11 mouse cellular contexts compared by ENCODE assay signal in genomic region chr13:28426085-28426484, GRCm38 (mm10).
A peak's percentile ranks its signal among the peaks of the same experiment; 100 is the strongest.
DNase-seq lines count a peak whose midpoint lies in the region; ATAC-seq and TF ChIP-seq lines count a peak whose summit lies in the region.
"Had no signal": no experiment of that assay in that cellular context is flagged by ENCODE, and none has a peak within 500 bp of the region (broad histone marks: within the 10 kb centered on the region; RNA-seq: fewer than 3 reads in every experiment).

No protein-coding gene starts in this region.

- H3K9ac ChIP-seq in heart, embryonic 11.5 days (ENCODE audit: low read depth, low read length): no peak overlapping the region
- H3K9ac ChIP-seq: embryonic facial prominence, embryonic 15.5 days had no signal

- no peak overlapping the region for H3K27ac ChIP-seq in heart, embryonic 11.5 days (ENCODE audit: low read depth, low read length)
- no peak overlapping the region for H3K27ac ChIP-seq in cortical plate, adult 2 months (ENCODE audit: insufficient read depth, low read length)
- no peak overlapping the region for H3K27ac ChIP-seq in hindbrain, embryonic 10.5 days
- H3K27ac ChIP-seq: embryonic facial prominence, embryonic 15.5 days had no signal

- H3K27me3 ChIP-seq in heart, embryonic 11.5 days (ENCODE audit: control insufficient read depth, insufficient read depth, low read length): no peaks in the 10 kb centered on the region
- H3K27me3 ChIP-seq in hindbrain, embryonic 10.5 days (ENCODE audit: insufficient read depth, poor library complexity, severe bottlenecking): no peaks in the 10 kb centered on the region
- H3K27me3 ChIP-seq: embryonic facial prominence, embryonic 15.5 days had no signal

- peak; percentile 23 for TF ChIP-seq CTCF in cortical plate, adult 2 months (IDR thresholded peaks at IDR 0.05; ENCODE audit: extremely low read depth, insufficient read depth, low read length)

- H3K36me3 ChIP-seq in heart, embryonic 11.5 days (ENCODE audit: control insufficient read depth, insufficient read depth, low read length): no peaks in the 10 kb centered on the region
- H3K36me3 ChIP-seq in hindbrain, embryonic 10.5 days: no peaks in the 10 kb centered on the region
- H3K36me3 ChIP-seq: embryonic facial prominence, embryonic 15.5 days had no signal

- TF ChIP-seq POLR2A in cortical plate, adult 2 months (IDR thresholded peaks at IDR 0.05; ENCODE audit: extremely low read depth, insufficient read depth, low read length): no peak

- peaks cover 20% of the 10 kb centered on the region for H3K4me1 ChIP-seq in heart, embryonic 11.5 days (ENCODE audit: control insufficient read depth, insufficient read depth, low read length)
- no peaks in the 10 kb centered on the region for H3K4me1 ChIP-seq in cortical plate, adult 2 months (ENCODE audit: control insufficient read depth, insufficient read depth, low read length)
- H3K4me1 ChIP-seq in hindbrain, embryonic 10.5 days (replicated peaks): peaks cover 7% of the 10 kb centered on the region
- H3K4me1 ChIP-seq: embryonic facial prominence, embryonic 15.5 days had no signal

- 67% methylated on average over 4 of the region's 4 CpGs for WGBS in heart, embryonic 11.5 days (ENCODE audit: insufficient replicate concordance)
- 73% methylated on average over 4 of the region's 4 CpGs for WGBS in hindbrain, embryonic 10.5 days

- no peak overlapping the region for H3K4me2 ChIP-seq in heart, embryonic 11.5 days
- H3K4me2 ChIP-seq: embryonic facial prominence, embryonic 15.5 days; midbrain, embryonic 11.5 days had no signal

- H3K4me3 ChIP-seq in heart, embryonic 11.5 days (ENCODE audit: low read depth, low read length): no peak overlapping the region
- no peak overlapping the region for H3K4me3 ChIP-seq in cortical plate, adult 2 months (ENCODE audit: insufficient read depth, low read length)
- no peak overlapping the region for H3K4me3 ChIP-seq in hindbrain, embryonic 10.5 days
- H3K4me3 ChIP-seq: embryonic facial prominence, embryonic 15.5 days had no signal

- DNase-seq in heart, adult 18-20 months: peak; percentile 5 to 36
- peak; percentile 54 for DNase-seq in lung, postnatal 36 days
- no peak for DNase-seq in lung, postnatal 25 days (ENCODE audit: low spot score)
- DNase-seq in thymus, postnatal 36 days: peak; percentile 46 to 54
- DNase-seq in kidney, adult 18-20 months: no peak
- no peak for DNase-seq in hindbrain, embryonic 10.5 days (ENCODE audit: low spot score)
- DNase-seq: heart, postnatal 36 days had no signal

- H3K9me3 ChIP-seq in heart, embryonic 11.5 days (replicated peaks; ENCODE audit: control insufficient read depth, low read length): no peaks in the 10 kb centered on the region
- no peaks in the 10 kb centered on the region for H3K9me3 ChIP-seq in hindbrain, embryonic 10.5 days
- H3K9me3 ChIP-seq: embryonic facial prominence, embryonic 15.5 days had no signal

- no peak for ATAC-seq in heart, embryonic 11.5 days (replicated peaks; ENCODE audit: insufficient number of reproducible peaks, low FRiP score, low TSS enrichment)

Comparison
In these comparisons a context has a peak if more than half of its experiments do, and no peak if none do; other contexts are left out.
1. DNase-seq: peak in heart, adult 18-20 months (2 of 2), lung, postnatal 36 days (single experiment) and thymus, postnatal 36 days (2 of 2); none in lung, postnatal 25 days (single experiment), kidney, adult 18-20 months (single experiment) and hindbrain, embryonic 10.5 days (single experiment).